Mouse (Mus musculus) kidney, postnatal 4 days (tissue): ENCODE results near the gene Clrn1.
"Not testable (repeated sequence)": the region's sequence is repeated elsewhere in the genome, so short reads cannot be mapped to it uniquely, and the experiment has no call there.

Experiments
- DNase-seq, 2 experiments: peaks; one replicate each; pipeline ENCODE4 v3.0.0; 2021; ENCODE audit warnings: mixed read lengths in 2 of 2

The Clrn1 gene

GRCm38 (mm10) chr3:58884801-58885573, at the start of gene Clrn1:
Gene Clrn1, minus strand, starts transcription at chr3:58885340.
- peak in 1 of 2 experiments; percentile 5 for DNase-seq

DNA sequence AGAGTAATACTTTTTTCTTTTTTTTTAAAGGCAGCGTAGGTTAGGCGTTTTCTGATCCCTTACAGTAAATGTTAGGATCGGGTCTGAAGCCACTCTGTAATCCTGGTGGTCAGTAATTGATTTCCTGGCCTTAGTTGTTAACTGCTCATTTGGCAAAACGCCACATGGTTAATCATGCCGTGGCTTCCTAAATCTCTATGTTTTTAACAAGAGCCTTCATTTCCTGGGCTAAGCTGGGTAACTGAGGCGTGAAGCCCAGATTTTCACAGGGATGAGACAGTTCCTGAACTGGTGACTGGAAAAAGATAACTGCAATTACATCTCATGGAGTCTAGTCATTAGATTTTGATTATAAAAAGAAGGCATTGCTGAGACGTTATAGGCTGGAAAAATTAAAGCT, 38.9 kb upstream of the Clrn1 start:
- DNase-seq: peak; percentile 31 to 50

- DNase-seq: peak; percentile 6 to 23
Measured at GRCm38 (mm10) chr3:58923140-58923539, 38.0 kb upstream of the Clrn1 start.

GRCm38 (mm10) chr3:58922636-58923035, 37.5 kb upstream of the Clrn1 start:
- DNase-seq: no peak

GRCm38 (mm10) chr3:58921316-58921715, 36.2 kb upstream of the Clrn1 start:
- DNase-seq: no peak

- no peak for DNase-seq
Measured at GRCm38 (mm10) chr3:58904656-58905055, 19.5 kb upstream of the Clrn1 start.

GRCm38 (mm10) chr3:58902051-58902758, 17.1 kb upstream of the Clrn1 start:
- no peak for DNase-seq

- DNase-seq: no peak
Measured at GRCm38 (mm10) chr3:58895131-58895530, 10.0 kb upstream of the Clrn1 start.

- no peak for DNase-seq
Measured at GRCm38 (mm10) chr3:58894529-58894928, 9.4 kb upstream of the Clrn1 start.

GRCm38 (mm10) chr3:58889670-58890069, 4.5 kb upstream of the Clrn1 start:
- no peak for DNase-seq

DNA sequence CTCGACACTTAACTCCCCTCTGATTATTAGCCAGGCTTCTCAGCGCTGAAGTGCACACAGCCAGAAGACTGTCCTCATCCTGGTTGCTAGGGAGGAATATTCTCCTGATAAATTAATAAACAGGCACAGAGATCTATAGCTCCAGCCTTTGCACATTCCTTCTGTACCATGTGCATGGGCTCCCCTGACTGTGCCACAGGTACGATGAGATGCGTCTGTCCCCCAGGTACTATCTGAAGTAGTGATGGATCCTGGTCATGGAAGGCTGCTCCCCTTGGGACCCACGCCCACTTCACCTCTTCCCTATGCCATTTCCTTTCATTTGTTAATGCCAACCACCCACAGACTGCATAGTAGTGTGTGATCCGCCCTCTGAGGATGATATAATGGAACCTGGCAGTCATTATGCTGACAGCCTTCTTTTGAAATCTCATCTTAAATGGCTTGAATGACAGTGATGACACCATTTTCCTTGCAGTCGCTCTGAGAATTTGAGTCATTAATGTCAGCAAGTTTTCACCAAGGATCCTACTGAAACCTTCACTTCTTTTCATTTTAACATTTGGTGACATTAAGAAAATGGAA, 3.1 kb upstream of the Clrn1 start:
- DNase-seq: no peak

- no peak for DNase-seq
Measured at GRCm38 (mm10) chr3:58887719-58888118, 2.6 kb upstream of the Clrn1 start.

DNA sequence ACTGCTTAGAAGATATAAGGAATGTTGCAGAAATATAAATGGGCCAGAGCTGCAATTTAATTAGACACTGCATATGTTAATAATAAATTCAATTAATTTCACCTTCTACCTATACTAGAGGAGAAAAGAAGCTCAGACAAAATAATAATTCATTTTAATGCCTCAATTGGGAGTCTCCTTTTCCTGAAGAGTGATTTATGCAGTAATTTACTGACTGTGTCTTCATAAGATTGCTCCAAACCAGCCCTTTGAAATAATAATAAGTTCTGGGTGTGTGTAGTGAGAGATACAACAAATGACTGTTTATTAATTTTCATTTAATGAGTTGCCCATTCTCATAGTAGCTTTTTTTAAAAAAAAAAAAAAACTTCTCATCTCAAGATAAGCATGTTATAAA, 1.6 kb downstream of the Clrn1 start:
- no peak for DNase-seq

- no peak for DNase-seq
Measured at GRCm38 (mm10) chr3:58882878-58883510, 2.1 kb downstream of the Clrn1 start.

DNA sequence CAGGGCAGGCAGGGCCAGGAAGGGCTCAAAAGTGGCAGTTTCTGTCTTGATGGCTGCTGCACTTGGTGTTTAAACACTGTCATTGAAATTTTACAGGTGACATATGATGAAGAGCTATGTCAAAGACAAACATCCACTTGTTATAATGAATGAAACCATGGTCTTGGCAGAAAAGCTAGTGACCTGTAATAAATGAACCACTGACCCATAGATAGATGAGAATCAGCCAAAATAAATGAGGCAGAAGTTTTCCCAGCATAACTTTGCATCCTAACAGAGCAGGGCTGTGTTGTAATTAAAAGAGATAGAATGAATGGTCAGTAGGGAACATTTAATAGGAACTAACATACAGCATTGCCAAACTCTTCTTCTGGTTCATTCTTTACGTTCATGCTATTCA, 4.1 kb downstream of the Clrn1 start:
- DNase-seq: no peak

GRCm38 (mm10) chr3:58880181-58880580, 5.0 kb downstream of the Clrn1 start:
- no peak for DNase-seq

GRCm38 (mm10) chr3:58871882-58872281, 13.3 kb downstream of the Clrn1 start:
- DNase-seq: not testable (repeated sequence)

DNA sequence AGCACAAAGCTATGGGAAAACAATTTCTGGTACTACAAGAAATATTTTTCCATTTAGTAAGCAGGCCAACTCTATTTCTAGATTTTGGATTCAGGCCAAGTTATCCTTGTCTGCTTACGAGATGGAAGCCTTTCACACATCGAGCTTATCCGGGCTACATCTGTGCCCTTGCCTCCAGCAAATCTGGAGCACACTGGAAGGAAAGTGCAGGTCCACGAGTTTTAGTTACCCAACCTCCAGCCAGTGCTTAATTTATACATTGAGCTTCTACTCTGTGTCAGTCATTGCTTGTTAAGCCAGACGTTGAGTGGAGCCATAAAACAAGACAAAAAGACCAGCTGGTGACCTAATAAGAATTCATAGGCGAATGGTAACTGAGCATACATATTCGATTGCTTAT, 19.4 kb downstream of the Clrn1 start:
- DNase-seq: no peak

DNA sequence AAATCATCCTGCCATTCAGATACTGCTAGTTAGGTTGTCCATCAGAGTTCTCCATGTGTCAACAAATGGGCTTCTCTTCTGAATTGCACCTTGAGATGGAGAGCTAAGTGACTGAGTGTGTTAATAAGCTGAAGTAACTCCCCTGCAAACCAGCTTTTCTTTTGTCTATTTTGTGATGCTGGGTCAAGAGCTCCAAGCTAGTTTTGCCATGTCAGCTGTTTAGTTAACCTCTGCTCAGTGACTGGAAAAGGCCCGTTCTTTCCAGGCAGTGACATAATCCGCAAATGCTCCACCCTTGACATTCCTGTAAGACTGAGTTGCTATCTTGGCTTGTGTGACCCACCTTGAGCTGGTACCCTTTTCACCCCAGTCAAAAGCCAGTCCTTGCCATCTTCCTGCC, 22.2 kb downstream of the Clrn1 start:
- DNase-seq: no peak

DNA sequence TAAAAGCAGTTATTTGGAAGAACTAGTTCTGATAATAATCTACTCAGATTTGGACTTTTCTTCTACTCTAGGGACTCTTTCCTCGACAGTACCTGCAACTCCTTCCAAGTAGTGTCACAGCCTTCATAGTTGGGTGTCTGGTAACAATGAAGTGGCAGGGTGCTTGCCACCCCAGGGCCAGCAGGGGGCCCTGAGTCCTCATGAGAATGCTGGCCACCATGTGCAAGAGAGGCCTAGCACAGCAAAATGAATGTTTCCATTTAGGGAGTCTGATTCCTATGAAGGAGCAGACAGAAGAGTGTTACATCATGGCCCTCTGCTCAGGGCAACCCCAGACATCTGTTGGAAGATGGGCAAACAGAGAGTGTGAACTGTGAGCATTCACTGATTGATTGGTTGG, 41.7 kb downstream of the Clrn1 start:
- DNase-seq: peak; percentile 13 to 34

- no peak for DNase-seq
Measured at GRCm38 (mm10) chr3:58833442-58834160, 51.5 kb downstream of the Clrn1 start.

DNA sequence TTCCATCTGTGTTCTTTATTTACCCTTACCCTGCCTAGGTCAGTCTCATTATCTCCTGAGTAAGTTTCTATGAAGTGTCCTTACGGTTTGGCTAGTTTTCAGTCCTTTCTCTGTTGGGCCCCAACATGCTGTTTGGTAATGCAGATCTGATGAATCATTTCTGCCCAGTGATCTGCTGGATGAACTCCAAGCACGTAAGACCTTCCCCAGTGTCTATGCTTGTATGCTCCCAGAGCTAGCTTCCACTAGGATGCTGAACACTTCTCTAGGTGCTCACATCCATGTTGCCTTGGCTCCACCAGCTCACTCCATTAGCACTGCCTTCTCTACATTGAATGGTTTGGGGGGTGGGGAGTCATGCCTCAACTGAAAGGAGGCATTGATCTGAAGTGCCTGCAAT, 52.3 kb downstream of the Clrn1 start:
- no peak for DNase-seq

DNA sequence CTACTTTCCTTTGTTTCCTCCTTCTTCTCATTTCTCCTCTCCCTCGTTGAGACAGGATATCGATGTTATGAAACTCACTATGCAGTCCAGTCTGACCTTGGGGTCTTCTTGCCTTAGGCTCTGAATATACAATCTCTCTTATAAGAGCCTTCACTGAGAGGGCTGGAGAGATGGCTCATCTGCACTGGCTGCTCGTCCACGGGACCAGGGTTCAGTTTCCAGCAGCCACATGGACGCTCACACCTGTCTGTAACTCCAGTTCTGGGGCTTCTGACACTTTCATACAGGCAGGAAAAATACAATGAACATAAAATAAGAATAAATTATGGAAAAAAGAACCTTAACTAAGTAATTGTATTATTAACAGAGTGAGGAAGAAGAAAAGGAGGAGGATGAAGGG, 53.6 kb downstream of the Clrn1 start:
- DNase-seq: no peak
